Mouse (Mus musculus) intestine, postnatal 0 days (tissue): ENCODE results near the gene Uqcr11. TPM values are rescaled to one million over a fixed set of nuclear protein-coding genes. Genes with fewer than 3 reads are reported as not detected.

Experiments used
- ATAC-seq: fragments of 200-750 bp; cut with Nextera tagmentation; 2 replicates; pipeline ENCODE4 v1.8.0; 2017; ENCODE audit warnings: mild to moderate bottlenecking, moderate TSS enrichment, moderate library complexity
- H3K27ac ChIP-seq: fragments of 300-500 bp; sonication (generic); 2 replicates; pipeline ENCODE4 v1.5.1; 2014; ENCODE audit warnings: mild to moderate bottlenecking, low read depth, low read length, moderate library complexity
- H3K27me3 ChIP-seq: fragments of 300-500 bp; sonication (generic); replicated peaks from 2 replicates; pipeline ENCODE4 v1.6.1; 2014; ENCODE audit warnings: low read length, mixed read lengths; ENCODE audit not compliant: control insufficient read depth, insufficient read depth
- H3K36me3 ChIP-seq: fragments of 300-500 bp; sonication (generic); 2 replicates; pipeline ENCODE4 v1.6.1; 2014; ENCODE audit warnings: mild to moderate bottlenecking, moderate library complexity; ENCODE audit not compliant: control insufficient read depth, insufficient read depth
- H3K4me1 ChIP-seq: fragments of 300-500 bp; sonication (generic); replicated peaks from 2 replicates; pipeline ENCODE4 v1.6.1; 2014; ENCODE audit warnings: antibody characterized with exemption, low read length, mixed read lengths; ENCODE audit not compliant: control insufficient read depth, insufficient read depth
- H3K4me2 ChIP-seq: fragments of 300-500 bp; sonication (generic); replicated peaks from 2 replicates; pipeline ENCODE4 v1.6.1; 2014; ENCODE audit warnings: low read depth, mild to moderate bottlenecking, moderate library complexity
- H3K4me3 ChIP-seq: fragments of 300-500 bp; sonication (generic); 2 replicates; pipeline ENCODE4 v1.5.1; 2014; ENCODE audit warnings: low read depth, low read length
- H3K9ac ChIP-seq: fragments of 300-500 bp; sonication (generic); 2 replicates; pipeline ENCODE4 v1.6.1; 2014; ENCODE audit warnings: mild to moderate bottlenecking, low read depth, low read length
- H3K9me3 ChIP-seq: fragments of 300-500 bp; sonication (generic); 2 replicates; pipeline ENCODE4 v1.6.1; 2016; ENCODE audit warnings: mixed run types; ENCODE audit not compliant: control insufficient read depth
- CTCF ChIP-seq: sonication (generic); IDR thresholded peaks from 2 replicates; pipeline ENCODE4 v1.5.1; 2016; ENCODE audit warnings: low read depth, mild to moderate bottlenecking, control low read depth, antibody characterized with exemption, moderate library complexity
- WGBS: fragments of 180-500 bp; shearing (Covaris S2); extraction: QIAGEN DNeasy Blood & Tissue Kit; methylation state at CpG from one replicate; pipeline ENCODE4 v1.1.7; 2014; 5-methylcytosine and 5-hydroxymethylcytosine counted together
- polyA plus RNA-seq: library from polyadenylated mRNA; unstranded; fragments of >200 nt; fragmentation: Nextera tagmentation; extraction: Ambion mirVana; gene quantifications from 2 replicates; pipeline ENCODE4 v1.2.1, GENCODE M21; 2015

The Uqcr11 gene
- polyA plus RNA-seq, 1 experiment from 2014 or later: 1,082 TPM

DNA sequence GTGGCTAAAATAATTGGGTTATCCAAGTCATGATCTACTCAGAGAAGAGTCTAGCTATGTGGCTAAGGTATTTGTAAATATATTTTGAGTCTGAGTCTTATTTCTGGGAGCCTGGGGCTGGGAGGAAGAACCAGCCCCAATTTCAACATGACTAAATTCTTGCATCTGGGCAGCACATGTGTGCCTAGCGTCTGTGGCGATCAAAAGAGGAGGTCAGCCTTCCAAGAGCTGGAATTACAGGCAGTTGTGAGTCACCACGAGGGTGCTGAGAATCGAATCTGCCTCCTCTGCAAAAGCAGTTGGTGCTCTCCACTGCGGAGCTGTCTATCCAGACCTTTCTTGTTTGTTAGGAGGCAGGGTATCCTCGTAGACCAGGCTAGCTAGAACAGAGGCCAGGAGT, 40.9 kb downstream of the Uqcr11 start:
- no peak for TF ChIP-seq CTCF
- H3K27ac ChIP-seq: no peak overlapping the region
- 71% methylated on average over 6 of the region's 6 CpGs for WGBS
- H3K9ac ChIP-seq: no peak overlapping the region
- peaks cover 5% of the 10 kb centered on the region; the same call in 1 of the 2 replicates for H3K27me3 ChIP-seq
- H3K4me2 ChIP-seq: no peak overlapping the region
- no peaks in the 10 kb centered on the region for H3K36me3 ChIP-seq
- H3K9me3 ChIP-seq: no peaks in the 10 kb centered on the region
- no peak overlapping the region for H3K4me3 ChIP-seq
- H3K4me1 ChIP-seq: no peaks in the 10 kb centered on the region
- no peak for ATAC-seq

- Histone ChIP-seq H3K9ac (no peak overlapping the region), H3K9me3 (no peaks in the 10 kb centered on the region), H3K27me3 (peaks cover 12% of the 10 kb centered on the region), H3K4me3 (no peak overlapping the region), H3K27ac (no peak overlapping the region), H3K36me3 (no peaks in the 10 kb centered on the region), H3K4me2 (no peak overlapping the region), H3K4me1 (no peaks in the 10 kb centered on the region)
- 43% methylated on average over 6 of the region's 6 CpGs for WGBS
- TF ChIP-seq CTCF: no peak
- no peak for ATAC-seq
These were observed 42.9 kb downstream of the Uqcr11 start for GRCm38 (mm10) chr10:80363734-80364133.

- Histone ChIP-seq H3K9me3 (no peaks in the 10 kb centered on the region), H3K27ac (no peak overlapping the region), H3K4me1 (0 out of 2 replicates have a peak, but pooled peaks cover 3% of the 10 kb centered on the region), H3K27me3 (peaks cover 53% of the 10 kb centered on the region), H3K4me3 (peak overlapping the region; percentile 25), H3K4me2 (peak overlapping the region; percentile 61), H3K9ac (no peak overlapping the region), H3K36me3 (no peaks in the 10 kb centered on the region)
- peak; percentile 48 for TF ChIP-seq CTCF
- 6% methylated on average over 30 of the region's 31 CpGs for WGBS
- peak; percentile 31 for ATAC-seq
These were observed 48.5 kb downstream of the Uqcr11 start for GRCm38 (mm10) chr10:80357994-80358639.

GRCm38 (mm10) chr10:80357336-80357735, 49.3 kb downstream of the Uqcr11 start:
- H3K27ac ChIP-seq: no peak overlapping the region
- peak overlapping the region; percentile 61 for H3K4me2 ChIP-seq
- 30% methylated on average over 7 of the region's 7 CpGs for WGBS
- no peaks in the 10 kb centered on the region for H3K9me3 ChIP-seq
- TF ChIP-seq CTCF: no peak
- ATAC-seq: 0 out of 2 replicates have a peak, but pooled peaks have one; percentile 3
- no peaks in the 10 kb centered on the region for H3K36me3 ChIP-seq
- no peak overlapping the region for H3K9ac ChIP-seq
- H3K4me1 ChIP-seq: 0 out of 2 replicates have a peak, but pooled peaks cover 3% of the 10 kb centered on the region
- H3K4me3 ChIP-seq: peak overlapping the region; percentile 25
- H3K27me3 ChIP-seq: peaks cover 53% of the 10 kb centered on the region

- Histone ChIP-seq H3K9me3 (no peaks in the 10 kb centered on the region), H3K4me3 (peak overlapping the region; percentile 29), H3K9ac (no peak overlapping the region), H3K27me3 (peaks cover 53% of the 10 kb centered on the region), H3K4me1 (0 out of 2 replicates have a peak, but pooled peaks cover 3% of the 10 kb centered on the region), H3K27ac (no peak overlapping the region), H3K4me2 (peak overlapping the region; percentile 35), H3K36me3 (no peaks in the 10 kb centered on the region)
- TF ChIP-seq CTCF: no peak
- no peak for ATAC-seq
- 3% methylated on average over 34 of the region's 34 CpGs for WGBS
These were observed 49.9 kb downstream of the Uqcr11 start for GRCm38 (mm10) chr10:80356737-80357136.

DNA sequence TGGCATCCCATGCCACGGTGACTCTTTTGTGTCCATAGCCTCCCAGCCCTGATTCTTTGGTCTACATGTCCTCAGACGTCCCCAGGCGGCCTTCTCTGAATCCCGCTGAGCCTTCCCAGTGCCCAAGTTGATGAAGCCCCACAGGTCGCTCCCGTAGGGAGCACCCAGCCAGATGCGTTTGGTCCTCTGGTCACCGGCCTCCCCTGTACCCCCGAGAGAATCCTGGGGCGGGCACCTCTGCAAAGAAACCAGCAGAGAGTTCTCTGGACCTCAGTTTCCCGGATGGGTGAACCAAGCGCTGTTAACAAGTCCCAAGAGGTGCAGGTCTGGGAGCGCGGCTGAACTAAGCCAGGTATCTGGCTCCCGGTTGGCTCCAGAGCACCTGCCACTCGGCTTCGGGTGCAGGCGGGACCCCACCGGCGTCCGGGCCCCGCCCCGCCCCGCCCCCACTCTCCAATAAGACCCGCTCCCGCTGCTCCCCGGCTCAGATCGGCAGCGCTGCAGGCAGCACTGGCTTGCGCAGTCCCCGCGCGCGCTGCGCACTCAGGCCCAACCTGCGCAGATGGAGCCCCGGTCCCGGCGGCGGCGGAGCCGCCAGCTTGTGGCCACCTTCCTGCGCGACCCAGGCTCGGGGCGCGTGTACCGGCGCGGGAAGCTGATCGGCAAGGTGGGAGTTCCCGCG, 50.5 kb downstream of the Uqcr11 start, which contains the start of gene Plk5:
Plk5 (plus strand) TSS at position 459 of the 682 bp plus-strand sequence.
- Histone ChIP-seq H3K9ac (no peak within 1 kb of the TSS), H3K27ac (no peak within 1 kb of the TSS), H3K27me3 (peaks cover 53% of the 10 kb centered on the region), H3K9me3 (no peaks in the 10 kb centered on the region), H3K4me2 (peak within 1 kb of the TSS; percentile 35), H3K4me3 (peak within 1 kb of the TSS; percentile 29), H3K4me1 (0 out of 2 replicates have a peak, but pooled peaks cover 3% of the 10 kb centered on the region), H3K36me3 (no peaks in the 10 kb centered on the region)
- WGBS: 1% methylated on average over 52 of the region's 53 CpGs
- no peak for ATAC-seq
- no peak for TF ChIP-seq CTCF
